Mouse (Mus musculus) adrenal gland, adult 2 months (tissue): Measurements from ENCODE around the gene Inafm1. TPM values are rescaled to one million over a fixed set of nuclear protein-coding genes. Genes with fewer than 3 reads are reported as not detected.
A peak's percentile ranks its signal among the peaks of the same experiment; 100 is the strongest.
"Not testable (repeated sequence)": the region's sequence is repeated elsewhere in the genome, so short reads cannot be mapped to it uniquely, and the experiment has no call there.

Source experiments
- DNase-seq: peaks from one replicate; pipeline ENCODE4 v3.0.0; 2021
- polyA plus RNA-seq: library from polyadenylated mRNA; depleted of rRNA; stranded (reverse); fragments of >200 nt; gene quantifications from 2 replicates; pipeline ENCODE4 v1.2.3, GENCODE M21; 2012; rRNA removed
- total RNA-seq, 2 experiments: library from RNA; stranded (reverse); gene quantifications; 2 replicates each; pipeline ENCODE4 v1.2.3; 2021

The Inafm1 gene
- total and polyA plus RNA-seq, 3 experiments: 13.3 to 160 (median 22.9) TPM

GRCm38 (mm10) chr7:16263015-16263787 lies 10.2 kb downstream of the Inafm1 start:
- peak; percentile 64 for DNase-seq

- DNase-seq: no peak
These were observed 12.3 kb downstream of the Inafm1 start for GRCm38 (mm10) chr7:16261097-16261496.

GRCm38 (mm10) chr7:16259110-16259590 lies 14.3 kb downstream of the Inafm1 start, which contains the start of gene C5ar1:
TSS of gene C5ar1 (minus strand) at chr7:16259540.
- DNase-seq: no peak

- DNase-seq: no peak
These were observed 15.6 kb downstream of the Inafm1 start for GRCm38 (mm10) chr7:16257830-16258229.

GRCm38 (mm10) chr7:16255963-16256362 lies 17.5 kb downstream of the Inafm1 start:
- DNase-seq: not testable (repeated sequence)

GRCm38 (mm10) chr7:16254195-16254594 lies 19.2 kb downstream of the Inafm1 start:
- DNase-seq: peak; percentile 66

GRCm38 (mm10) chr7:16250687-16251086 lies 22.7 kb downstream of the Inafm1 start:
- no peak for DNase-seq

GRCm38 (mm10) chr7:16245958-16246357 lies 27.5 kb downstream of the Inafm1 start:
- DNase-seq: peak; percentile 11

GRCm38 (mm10) chr7:16244067-16244466 lies 29.4 kb downstream of the Inafm1 start, which contains the start of gene C5ar2:
TSS of gene C5ar2 (minus strand) at chr7:16244154.
- DNase-seq: peak; percentile 14

GRCm38 (mm10) chr7:16242198-16242597 lies 31.2 kb downstream of the Inafm1 start:
- no peak for DNase-seq

- no peak for DNase-seq
These were observed 31.6 kb downstream of the Inafm1 start for GRCm38 (mm10) chr7:16241787-16242186.

GRCm38 (mm10) chr7:16240978-16241303 lies 32.5 kb downstream of the Inafm1 start:
- DNase-seq: no peak

GRCm38 (mm10) chr7:16240281-16240977 lies 33.0 kb downstream of the Inafm1 start:
- DNase-seq: no peak

- DNase-seq: peak; percentile 16
These were observed 33.8 kb downstream of the Inafm1 start for GRCm38 (mm10) chr7:16239554-16239997.

- no peak for DNase-seq
These were observed 43.5 kb downstream of the Inafm1 start for GRCm38 (mm10) chr7:16229869-16230268.

Other genes with a start within 250 kb of the Inafm1 start
- 10 to 100 TPM in 1 of 2 experiments, 1 to 10 TPM in 1; 9.4 to 10.4 TPM for gene Bicra, start 225.7 kb downstream of the Inafm1 start, total RNA-seq
- gene Bicra, start 225.7 kb downstream of the Inafm1 start, polyA plus RNA-seq: 19.8 and 26.2 TPM in 2 replicates
- gene Zfp541, start 211.8 kb downstream of the Inafm1 start, total RNA-seq: under 1 TPM; 0.06 to 0.07 TPM
- 0.04 and 0.09 TPM in 2 replicates for gene Zfp541, start 211.8 kb downstream of the Inafm1 start, polyA plus RNA-seq
- 100 to 1,000 TPM; 149 to 167 TPM for gene Napa, start 175.2 kb downstream of the Inafm1 start, total RNA-seq
- 316 and 381 TPM in 2 replicates for gene Napa, start 175.2 kb downstream of the Inafm1 start, polyA plus RNA-seq
- gene Kptn, start 153.7 kb downstream of the Inafm1 start, total RNA-seq: 10 to 100 TPM; 16.8 to 20.0 TPM
- gene Kptn, start 153.7 kb downstream of the Inafm1 start, polyA plus RNA-seq: 27.0 and 31.0 TPM in 2 replicates
- gene Slc8a2, start 143.8 kb downstream of the Inafm1 start, total RNA-seq: 1 to 10 TPM; 2.0 to 2.6 TPM
- 2.7 and 3.1 TPM in 2 replicates for gene Slc8a2, start 143.8 kb downstream of the Inafm1 start, polyA plus RNA-seq
- 10 to 100 TPM; 11.5 to 13.8 TPM for gene Meis3, start 98.5 kb downstream of the Inafm1 start, total RNA-seq
- 59.3 and 60.9 TPM in 2 replicates for gene Meis3, start 98.5 kb downstream of the Inafm1 start, polyA plus RNA-seq
- 10 to 100 TPM; 10.3 to 12.6 TPM for gene Dhx34, start 51.6 kb downstream of the Inafm1 start, total RNA-seq
- gene Dhx34, start 51.6 kb downstream of the Inafm1 start, polyA plus RNA-seq: 37.1 and 44.3 TPM in 2 replicates
- under 1 TPM; 0.52 to 0.59 TPM for gene C5ar2, start 29.5 kb downstream of the Inafm1 start, total RNA-seq
- gene C5ar2, start 29.5 kb downstream of the Inafm1 start, polyA plus RNA-seq: 0.43 and 0.71 TPM in 2 replicates
- 10 to 100 TPM in 1 of 2 experiments, 1 to 10 TPM in 1; 5.7 to 10.4 TPM for gene C5ar1, start 14.1 kb downstream of the Inafm1 start, total RNA-seq
- 7.1 and 9.0 TPM in 2 replicates for gene C5ar1, start 14.1 kb downstream of the Inafm1 start, polyA plus RNA-seq
- gene Ccdc9, start 13.2 kb upstream of the Inafm1 start, total RNA-seq: 10 to 100 TPM; 53.9 to 61.2 TPM
- 17.4 and 19.8 TPM in 2 replicates for gene Ccdc9, start 13.2 kb upstream of the Inafm1 start, polyA plus RNA-seq
- gene Bbc3, start 34.8 kb upstream of the Inafm1 start, total RNA-seq: 1 to 10 TPM; 3.3 to 9.1 TPM
- 62.4 and 114 TPM in 2 replicates for gene Bbc3, start 34.8 kb upstream of the Inafm1 start, polyA plus RNA-seq
- 10 to 100 TPM; 61.0 to 72.0 TPM for gene Sae1, start 114.2 kb upstream of the Inafm1 start, total RNA-seq
- 7.9 and 8.9 TPM in 2 replicates for gene Sae1, start 114.2 kb upstream of the Inafm1 start, polyA plus RNA-seq
- 10 to 100 TPM; 33.0 to 47.7 TPM for gene Zc3h4, start 127.3 kb upstream of the Inafm1 start, total RNA-seq
- 40.7 and 48.8 TPM in 2 replicates for gene Zc3h4, start 127.3 kb upstream of the Inafm1 start, polyA plus RNA-seq
- 10 to 100 TPM; 31.1 to 76.6 TPM for gene Tmem160, start 179.2 kb upstream of the Inafm1 start, total RNA-seq
- 409 and 528 TPM in 2 replicates for gene Tmem160, start 179.2 kb upstream of the Inafm1 start, polyA plus RNA-seq
- not detected for gene Npas1, start 204.1 kb upstream of the Inafm1 start, total RNA-seq
- gene Npas1, start 204.1 kb upstream of the Inafm1 start, polyA plus RNA-seq: not detected in 2 replicates